Mouse (Mus musculus) heart, embryonic 13.5 days (tissue): ENCODE measurements at regions not wholly inside any gene's neighbourhood (a gene's known extent, or its start where the extent isn't known, plus 50 kb on each side); places are given as distances from the start of the nearest gene placed in this dataset.
"Not testable (repeated sequence)": the region's sequence is repeated elsewhere in the genome, so short reads cannot be mapped to it uniquely, and the experiment has no call there.

Experiments used
- ATAC-seq: fragments of 200-750 bp; cut with Nextera tagmentation; 2 replicates; pipeline ENCODE4 v1.8.0; 2017; ENCODE audit warnings: moderate TSS enrichment; ENCODE audit not compliant: insufficient number of reproducible peaks, low FRiP score, low TSS enrichment; ENCODE audit errors: extremely low read depth
- H3K27ac ChIP-seq: fragments of 300-500 bp; sonication (generic); replicated peaks from 2 replicates; pipeline ENCODE4 v1.5.1; 2015; ENCODE audit warnings: moderate library complexity, mild to moderate bottlenecking, inconsistent platforms
- H3K27me3 ChIP-seq: fragments of 300-500 bp; sonication (generic); replicated peaks from 2 replicates; pipeline ENCODE4 v1.6.1; 2015; ENCODE audit warnings: mild to moderate bottlenecking, inconsistent platforms
- H3K36me3 ChIP-seq: fragments of 300-500 bp; sonication (generic); 2 replicates; pipeline ENCODE4 v1.6.1; 2015; ENCODE audit warnings: mild to moderate bottlenecking, inconsistent platforms
- H3K4me1 ChIP-seq: fragments of 300-500 bp; sonication (generic); 2 replicates; pipeline ENCODE4 v1.6.1; 2015; ENCODE audit warnings: inconsistent platforms
- H3K4me2 ChIP-seq: fragments of 300-500 bp; sonication (generic); 2 replicates; pipeline ENCODE4 v1.6.1; 2015; ENCODE audit warnings: inconsistent platforms, mild to moderate bottlenecking, moderate library complexity
- H3K4me3 ChIP-seq: fragments of 300-500 bp; sonication (generic); 2 replicates; pipeline ENCODE4 v1.5.1; 2015; ENCODE audit warnings: moderate library complexity, mild to moderate bottlenecking, inconsistent platforms
- H3K9ac ChIP-seq: fragments of 300-500 bp; sonication (generic); 2 replicates; pipeline ENCODE4 v1.6.1; 2015; ENCODE audit warnings: inconsistent platforms, mild to moderate bottlenecking, moderate library complexity
- H3K9me3 ChIP-seq: fragments of 300-500 bp; sonication (generic); 2 replicates; pipeline ENCODE4 v1.6.1; 2016; ENCODE audit warnings: inconsistent platforms
- WGBS: fragments of 180-500 bp; shearing (Covaris S2); methylation state at CpG from one replicate; pipeline ENCODE4 v1.1.7; 2015; ENCODE audit warnings: mixed read lengths; 5-methylcytosine and 5-hydroxymethylcytosine counted together

DNA sequence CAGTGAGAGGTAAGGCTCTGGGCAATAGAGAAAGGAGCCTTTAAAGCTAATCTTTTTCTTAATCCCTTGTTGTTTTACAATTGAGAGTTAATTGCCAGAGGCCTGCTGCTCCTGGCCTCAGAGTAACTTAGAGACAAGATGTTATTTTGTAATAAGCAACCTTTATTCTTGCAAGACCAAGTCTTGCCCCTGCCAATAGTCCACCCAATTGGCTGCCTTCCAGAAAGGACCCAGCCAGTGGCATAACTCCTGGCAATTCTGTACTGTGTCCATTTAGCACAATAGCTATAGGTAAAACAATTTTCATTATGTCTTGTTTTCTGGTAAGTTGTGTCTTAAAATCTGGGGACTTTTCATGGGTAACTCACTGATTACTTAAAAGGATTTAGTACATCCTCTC is 411.9 kb upstream of the Ccdc54 start:
- no peaks in the 10 kb centered on the region for H3K36me3 ChIP-seq
- no peaks in the 10 kb centered on the region for H3K27me3 ChIP-seq
- no peak overlapping the region for H3K4me2 ChIP-seq
- no peak overlapping the region for H3K27ac ChIP-seq
- no peak overlapping the region for H3K9ac ChIP-seq
- no peak overlapping the region for H3K4me3 ChIP-seq
- no peaks in the 10 kb centered on the region for H3K9me3 ChIP-seq
- no peaks in the 10 kb centered on the region for H3K4me1 ChIP-seq
- ATAC-seq = no peak

DNA sequence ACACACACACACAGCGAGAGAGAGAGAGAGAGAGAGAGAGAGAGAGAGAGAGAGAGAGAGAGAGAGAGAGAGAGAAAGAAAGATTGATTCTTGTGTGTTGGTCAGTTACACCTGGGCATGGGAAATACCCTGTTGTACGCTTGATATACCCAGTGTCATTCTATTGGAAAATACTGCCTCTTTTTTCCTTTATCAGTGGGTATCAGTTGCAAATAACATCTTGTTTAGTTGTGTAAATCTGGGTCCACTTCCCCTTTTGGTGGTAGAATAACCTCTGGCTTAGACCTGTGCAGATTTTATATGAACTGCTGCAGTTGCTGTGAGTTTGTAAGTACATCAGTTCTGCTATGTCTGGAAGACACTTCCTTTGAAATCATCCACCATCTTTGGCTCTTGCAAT is 373.4 kb upstream of the Ccdc54 start:
- no peak overlapping the region for H3K4me2 ChIP-seq
- no peak overlapping the region for H3K27ac ChIP-seq
- no peak overlapping the region for H3K4me3 ChIP-seq
- no peaks in the 10 kb centered on the region for H3K4me1 ChIP-seq
- no peaks in the 10 kb centered on the region for H3K9me3 ChIP-seq
- H3K27me3 ChIP-seq = no peaks in the 10 kb centered on the region
- 75% methylated on average over 2 of the region's 2 CpGs for WGBS
- H3K9ac ChIP-seq = no peak overlapping the region
- ATAC-seq = no peak
- H3K36me3 ChIP-seq = no peaks in the 10 kb centered on the region

DNA sequence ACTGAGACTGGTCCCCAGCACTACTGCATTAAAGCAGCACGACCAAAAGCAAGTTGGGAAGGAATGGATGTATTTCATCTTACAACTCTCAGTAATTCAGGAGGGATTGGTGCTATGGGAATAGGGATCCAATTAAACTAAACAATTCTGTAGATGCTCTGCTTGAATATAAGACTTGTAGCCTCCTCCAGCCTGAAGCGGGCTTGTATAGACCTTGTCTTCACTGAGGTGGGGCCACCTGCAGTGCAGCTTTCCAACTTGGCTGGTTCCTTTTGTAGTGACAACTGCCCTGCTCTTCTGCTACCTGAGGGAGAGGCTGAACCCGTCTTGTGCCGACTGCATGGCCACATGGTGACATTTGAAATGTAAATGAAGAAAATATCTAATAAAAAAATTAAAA is 353.1 kb upstream of the Ccdc54 start:
- H3K27ac ChIP-seq = no peak overlapping the region
- 84% methylated on average over 4 of the region's 4 CpGs for WGBS

DNA sequence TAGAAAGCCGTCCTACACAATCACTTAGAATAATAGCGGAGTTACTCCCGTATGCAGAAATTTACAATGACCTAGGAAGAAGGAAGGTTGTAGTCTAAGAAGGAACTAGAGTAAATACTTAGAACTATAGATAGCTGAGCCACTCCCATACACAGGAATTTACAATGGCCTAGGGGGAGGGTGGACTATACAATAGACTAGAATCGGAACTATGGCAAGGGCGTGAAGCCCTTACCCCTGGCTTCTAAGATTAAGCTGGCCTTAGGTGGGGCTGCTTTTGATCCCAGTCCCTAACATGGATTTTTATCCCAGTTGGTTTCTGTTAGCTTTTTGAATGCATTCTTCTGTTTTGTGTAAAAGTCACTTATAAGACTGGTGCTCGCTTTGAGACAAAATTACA is 352.6 kb upstream of the Ccdc54 start:
- H3K9ac ChIP-seq, H3K36me3 ChIP-seq, H3K27me3 ChIP-seq, H3K27ac ChIP-seq, H3K4me1 ChIP-seq, H3K9me3 ChIP-seq, H3K4me2 ChIP-seq, H3K4me3 ChIP-seq, ATAC-seq: not testable (repeated sequence)
- WGBS = 86% methylated on average over 6 of the region's 6 CpGs

More for the DNA sequence above, 353.1 kb upstream of the Ccdc54 start:
- Histone ChIP-seq H3K4me2 (no peak overlapping the region), H3K4me3 (no peak overlapping the region), H3K9me3 (no peaks in the 10 kb centered on the region), H3K27me3 (no peaks in the 10 kb centered on the region), H3K36me3 (no peaks in the 10 kb centered on the region), H3K4me1 (no peaks in the 10 kb centered on the region), H3K9ac (no peak overlapping the region)
- ATAC-seq = no peak

DNA sequence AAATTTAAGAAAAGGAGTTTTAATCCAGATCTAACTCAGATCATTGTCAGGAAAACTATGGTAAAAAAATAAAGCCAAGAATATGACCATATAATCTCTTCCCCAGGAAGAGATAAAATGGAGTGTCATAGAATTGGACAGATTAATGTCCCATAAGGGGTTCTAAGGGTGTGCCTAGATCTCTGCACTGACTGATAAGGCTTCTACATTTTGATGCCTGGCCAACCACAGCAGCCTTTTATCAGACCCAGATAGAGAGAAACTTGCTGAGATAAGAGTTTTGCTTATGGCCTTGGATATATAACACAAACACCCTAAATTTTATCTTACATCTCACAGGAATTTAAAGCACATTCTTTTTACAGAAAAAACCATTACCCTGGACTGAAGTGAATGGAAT is 351.3 kb upstream of the Ccdc54 start:
- no peak for ATAC-seq
- no peaks in the 10 kb centered on the region for H3K4me1 ChIP-seq

DNA sequence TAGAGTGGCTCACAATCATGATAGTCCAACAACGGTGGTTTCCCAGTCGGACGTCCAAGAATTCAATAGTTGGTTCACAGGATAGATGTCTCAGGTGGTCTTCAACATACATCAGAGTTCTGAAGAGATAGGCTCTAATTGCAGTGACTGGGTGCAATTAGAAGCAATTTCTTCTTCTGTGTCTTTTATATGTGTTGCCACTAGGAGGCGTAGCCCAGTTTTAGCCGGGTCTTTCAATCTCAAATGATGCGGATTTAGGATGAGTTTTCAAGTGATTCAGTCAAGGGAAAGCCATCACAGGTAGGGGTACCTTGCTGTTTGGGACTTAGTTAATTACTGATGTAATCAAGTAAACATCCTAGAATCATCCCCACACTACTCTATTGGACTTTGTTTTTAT is 348.4 kb upstream of the Ccdc54 start:
- 26% methylated on average over 6 of the region's 6 CpGs for WGBS
- Histone ChIP-seq H3K4me1 (no peaks in the 10 kb centered on the region), H3K27me3 (no peaks in the 10 kb centered on the region), H3K9me3 (no peaks in the 10 kb centered on the region), H3K27ac (no peak overlapping the region), H3K36me3 (no peaks in the 10 kb centered on the region), H3K9ac (no peak overlapping the region), H3K4me2 (no peak overlapping the region), H3K4me3 (no peak overlapping the region)
- ATAC-seq = no peak

More for the DNA sequence above, 351.3 kb upstream of the Ccdc54 start:
- Histone ChIP-seq H3K9ac (no peak overlapping the region), H3K36me3 (no peaks in the 10 kb centered on the region), H3K27ac (no peak overlapping the region), H3K9me3 (no peaks in the 10 kb centered on the region), H3K4me3 (no peak overlapping the region), H3K4me2 (no peak overlapping the region), H3K27me3 (no peaks in the 10 kb centered on the region)

DNA sequence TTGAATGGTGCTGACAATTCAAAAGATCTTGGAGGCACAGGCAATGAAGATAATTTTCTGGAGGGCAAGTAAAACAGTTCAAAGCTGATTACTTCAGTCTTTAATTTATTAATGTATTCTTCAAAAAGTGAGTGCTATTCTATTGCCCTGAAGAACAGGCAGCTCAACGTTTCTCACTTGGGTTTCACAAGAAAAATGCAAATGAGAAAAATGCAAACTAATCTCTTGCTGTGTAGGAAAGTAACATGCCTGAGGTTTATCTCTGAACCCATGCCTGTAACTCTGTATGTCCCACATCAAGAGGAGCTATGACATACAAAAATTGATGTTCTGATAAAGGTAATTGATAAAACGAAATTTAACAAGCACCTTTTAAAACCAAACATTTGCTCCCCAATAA is 316.8 kb upstream of the Ccdc54 start:
- WGBS = 52% methylated on average over 2 of the region's 2 CpGs
- ATAC-seq = no peak
- H3K9ac ChIP-seq = no peak overlapping the region

DNA sequence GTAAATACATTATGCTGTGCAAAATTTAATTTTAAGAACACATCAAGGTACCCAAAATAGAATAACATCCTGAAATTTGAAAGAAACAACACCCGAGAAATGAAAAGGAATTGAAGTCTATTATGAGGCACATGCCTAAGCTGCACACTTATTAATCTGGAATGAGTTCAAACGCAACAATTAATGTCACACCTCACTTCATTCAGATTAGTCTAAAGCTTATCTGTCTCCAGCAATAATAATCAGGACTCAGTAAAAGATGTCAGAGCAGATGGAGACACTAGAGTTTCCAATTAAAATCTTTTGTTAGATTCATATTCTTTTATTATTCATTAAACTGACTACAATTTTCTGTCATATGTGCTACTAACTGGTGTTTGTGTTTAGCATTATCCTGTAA is 308.2 kb upstream of the Ccdc54 start:
- no peak for ATAC-seq
- Histone ChIP-seq H3K4me1 (no peaks in the 10 kb centered on the region), H3K27ac (no peak overlapping the region), H3K27me3 (no peaks in the 10 kb centered on the region), H3K4me2 (no peak overlapping the region), H3K9ac (no peak overlapping the region), H3K4me3 (no peak overlapping the region), H3K36me3 (no peaks in the 10 kb centered on the region), H3K9me3 (no peaks in the 10 kb centered on the region)
- 74% methylated on average over 2 of the region's 2 CpGs for WGBS

More for the DNA sequence above, 316.8 kb upstream of the Ccdc54 start:
- no peaks in the 10 kb centered on the region for H3K27me3 ChIP-seq
- no peak overlapping the region for H3K4me3 ChIP-seq
- H3K9me3 ChIP-seq = no peaks in the 10 kb centered on the region
- H3K27ac ChIP-seq = no peak overlapping the region
- no peak overlapping the region for H3K4me2 ChIP-seq
- no peaks in the 10 kb centered on the region for H3K4me1 ChIP-seq
- no peaks in the 10 kb centered on the region for H3K36me3 ChIP-seq

DNA sequence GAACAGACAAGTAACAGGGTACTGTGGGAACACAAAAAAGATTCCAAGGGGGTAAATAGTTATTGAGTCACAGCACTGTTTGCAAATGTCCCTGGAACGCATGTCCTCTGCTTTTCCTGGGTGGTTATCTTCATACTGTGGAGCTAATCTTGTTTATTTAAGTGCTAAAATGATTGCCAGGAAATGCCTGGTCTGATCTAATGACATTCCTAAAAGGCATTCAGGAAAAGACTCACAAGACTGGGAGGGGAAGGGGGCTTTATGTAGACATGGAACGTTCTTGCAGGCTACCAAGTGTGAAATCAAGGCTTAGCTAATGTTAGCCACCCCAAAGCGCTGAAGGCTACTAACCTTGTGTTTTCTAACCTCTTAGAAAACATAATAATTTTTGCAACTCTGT is 287.0 kb upstream of the Ccdc54 start:
- ATAC-seq = no peak
- H3K27ac ChIP-seq = peak overlapping the region; percentile 66
- H3K4me1 ChIP-seq = peaks cover 22% of the 10 kb centered on the region
- 23% methylated on average over 3 of the region's 3 CpGs for WGBS
- H3K4me3 ChIP-seq = no peak overlapping the region
- no peaks in the 10 kb centered on the region for H3K27me3 ChIP-seq
- no peaks in the 10 kb centered on the region for H3K9me3 ChIP-seq
- no peak overlapping the region for H3K9ac ChIP-seq
- 0 out of 2 replicates have a peak overlapping the region, but pooled peaks have one; percentile 2 for H3K4me2 ChIP-seq
- H3K36me3 ChIP-seq = no peaks in the 10 kb centered on the region

DNA sequence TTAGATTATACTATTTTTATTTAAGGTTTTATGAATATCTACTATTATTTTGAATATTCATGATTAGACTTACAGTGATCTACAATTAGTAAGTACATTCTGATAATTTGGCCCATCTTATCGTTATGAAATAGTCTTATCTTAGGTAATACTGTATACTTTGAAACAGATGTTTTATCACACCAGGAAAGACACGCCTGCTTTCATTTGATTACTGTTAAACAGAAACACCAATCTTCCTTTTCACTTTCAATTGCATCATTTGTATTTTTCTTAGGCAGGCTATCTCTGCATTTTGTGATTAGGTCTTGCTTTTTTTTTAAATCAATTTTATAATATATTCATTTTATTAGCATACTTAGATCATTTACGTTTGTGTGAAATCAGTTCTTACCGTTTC is 280.4 kb upstream of the Ccdc54 start:
- Histone ChIP-seq H3K4me3 (no peak overlapping the region), H3K4me2 (no peak overlapping the region), H3K36me3 (no peaks in the 10 kb centered on the region), H3K9me3 (no peaks in the 10 kb centered on the region), H3K9ac (no peak overlapping the region), H3K27ac (no peak overlapping the region), H3K4me1 (peaks cover 2% of the 10 kb centered on the region), H3K27me3 (no peaks in the 10 kb centered on the region)
- ATAC-seq = no peak
- WGBS = 81% methylated on average over 4 of the region's 4 CpGs

DNA sequence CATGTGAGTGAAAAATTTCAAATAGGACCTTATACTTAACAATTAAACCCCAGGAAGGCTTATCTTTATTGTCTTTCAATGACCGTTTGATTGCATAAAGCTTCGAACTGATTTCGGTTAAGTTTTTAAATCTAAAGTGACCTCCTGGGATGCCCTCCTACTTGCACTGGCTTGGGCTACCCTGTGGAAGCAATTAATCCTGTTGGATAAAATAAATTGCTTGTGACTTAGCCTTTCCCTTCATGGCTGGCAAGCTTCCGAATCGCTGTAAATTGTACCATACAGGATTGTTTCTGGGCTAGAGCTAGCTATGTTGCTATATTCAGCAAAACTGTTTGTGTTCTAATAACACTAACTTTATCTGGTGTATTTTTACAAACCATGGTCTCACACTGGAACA is 272.6 kb upstream of the Ccdc54 start:
- WGBS = 81% methylated on average over 5 of the region's 5 CpGs
- Histone ChIP-seq H3K4me2 (no peak overlapping the region), H3K9ac (no peak overlapping the region), H3K27ac (no peak overlapping the region), H3K27me3 (no peaks in the 10 kb centered on the region), H3K9me3 (no peaks in the 10 kb centered on the region), H3K4me3 (no peak overlapping the region), H3K4me1 (no peaks in the 10 kb centered on the region), H3K36me3 (no peaks in the 10 kb centered on the region)
- no peak for ATAC-seq

DNA sequence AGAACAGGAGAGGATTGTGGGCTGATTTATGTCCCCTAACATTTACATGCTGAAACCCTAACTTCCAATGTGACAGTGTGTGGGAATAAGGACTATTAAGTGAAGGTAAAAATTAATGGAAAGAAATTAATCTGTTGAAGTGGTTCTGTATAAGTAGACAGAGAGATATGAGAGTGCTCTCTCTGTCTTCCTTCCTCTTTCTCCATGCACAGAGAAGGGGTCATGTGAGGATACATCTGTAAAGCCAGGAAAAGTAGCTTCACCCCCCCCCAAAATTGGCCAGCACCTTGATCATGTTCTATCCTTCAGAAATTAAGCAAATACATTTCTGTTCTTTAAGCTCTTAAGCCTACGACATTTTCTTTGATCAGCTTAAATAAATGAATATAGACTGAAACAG is 268.6 kb upstream of the Ccdc54 start:
- WGBS = 80% methylated on average over 1 of the region's 1 CpGs
- H3K4me1 ChIP-seq = no peaks in the 10 kb centered on the region
- no peaks in the 10 kb centered on the region for H3K36me3 ChIP-seq
- H3K27ac ChIP-seq = no peak overlapping the region
- H3K9ac ChIP-seq = no peak overlapping the region
- no peaks in the 10 kb centered on the region for H3K27me3 ChIP-seq
- H3K4me2 ChIP-seq = no peak overlapping the region
- H3K9me3 ChIP-seq = no peaks in the 10 kb centered on the region
- H3K4me3 ChIP-seq = no peak overlapping the region
- ATAC-seq = no peak

DNA sequence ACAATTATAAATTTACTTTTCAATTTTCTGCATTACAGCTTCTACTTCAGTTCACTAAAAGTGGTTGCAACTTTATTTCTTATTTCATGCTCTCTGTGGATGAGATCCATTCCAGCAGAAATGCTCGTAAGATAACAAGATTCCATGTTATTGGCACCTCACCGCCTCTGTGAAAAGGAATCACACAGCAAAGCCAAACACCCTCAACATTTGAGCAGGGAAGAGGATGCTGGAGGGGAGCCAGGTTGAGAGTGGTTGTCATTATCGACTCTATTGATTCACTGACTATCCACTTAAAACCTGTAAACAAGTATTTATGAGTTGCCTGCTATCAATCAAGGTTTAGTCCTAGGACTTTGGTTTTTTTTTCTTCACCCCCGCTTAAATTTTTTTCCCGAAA is 261.1 kb upstream of the Ccdc54 start:
- WGBS = 62% methylated on average over 5 of the region's 5 CpGs

More for the DNA sequence above, 261.1 kb upstream of the Ccdc54 start:
- no peaks in the 10 kb centered on the region for H3K9me3 ChIP-seq
- no peak overlapping the region for H3K4me2 ChIP-seq
- H3K4me3 ChIP-seq = no peak overlapping the region
- no peaks in the 10 kb centered on the region for H3K27me3 ChIP-seq
- no peak overlapping the region for H3K9ac ChIP-seq
- no peaks in the 10 kb centered on the region for H3K36me3 ChIP-seq
- no peaks in the 10 kb centered on the region for H3K4me1 ChIP-seq
- no peak for ATAC-seq
- H3K27ac ChIP-seq = no peak overlapping the region
